Mouse (Mus musculus) hindbrain, embryonic 10.5 days (tissue): ENCODE data around the gene Naglu. TPM values are rescaled to one million over a fixed set of nuclear protein-coding genes. Genes with fewer than 3 reads are reported as not detected.
A peak's percentile ranks its signal among the peaks of the same experiment; 100 is the strongest.

Source experiments
- DNase-seq: peaks from one replicate; pipeline ENCODE4 v3.0.0-alpha.2; 2017; ENCODE audit warnings: low spot score
- H3K27ac ChIP-seq: fragments of 300-500 bp; sonication (generic); 2 replicates; pipeline ENCODE4 v1.5.1; 2016; ENCODE audit warnings: mild to moderate bottlenecking, moderate library complexity
- H3K27me3 ChIP-seq: fragments of 300-500 bp; sonication (generic); 2 replicates; pipeline ENCODE4 v1.6.1; 2016; ENCODE audit warnings: mild to moderate bottlenecking; ENCODE audit not compliant: poor library complexity, insufficient read depth, severe bottlenecking
- H3K36me3 ChIP-seq: fragments of 300-500 bp; sonication (generic); 2 replicates; pipeline ENCODE4 v1.6.1; 2016; ENCODE audit warnings: mild to moderate bottlenecking, moderate library complexity
- H3K4me1 ChIP-seq: fragments of 300-500 bp; sonication (generic); replicated peaks from 2 replicates; pipeline ENCODE4 v1.6.1; 2016; ENCODE audit warnings: mild to moderate bottlenecking
- H3K4me3 ChIP-seq: fragments of 300-500 bp; sonication (generic); 2 replicates; pipeline ENCODE4 v1.5.1; 2016; ENCODE audit warnings: mild to moderate bottlenecking, moderate library complexity
- H3K9me3 ChIP-seq: fragments of 300-500 bp; sonication (generic); 2 replicates; pipeline ENCODE4 v1.6.1; 2016; ENCODE audit warnings: mild to moderate bottlenecking, moderate library complexity
- WGBS: fragments of 180-500 bp; shearing (Covaris S2); methylation state at CpG from one replicate; pipeline ENCODE4 v1.1.7; 2016; 5-methylcytosine and 5-hydroxymethylcytosine counted together
- polyA plus RNA-seq: library from polyadenylated mRNA; unstranded; fragments of >200 nt; fragmentation: Nextera tagmentation; extraction: Ambion mirVana; gene quantifications from 2 replicates; pipeline ENCODE4 v1.2.1, GENCODE M21; 2016

The Naglu gene
- polyA plus RNA-seq, 1 experiment from 2014 or later: 12.9 TPM

GRCm38 (mm10) chr11:101060126-101060525 lies 9.7 kb upstream of the Naglu start:
- 73% methylated on average over 8 of the region's 8 CpGs for WGBS
- no peak for DNase-seq
- H3K4me3 ChIP-seq: no peak overlapping the region

GRCm38 (mm10) chr11:101061049-101061448 lies 8.8 kb upstream of the Naglu start:
- WGBS: 91% methylated on average over 5 of the region's 5 CpGs
- no peaks in the 10 kb centered on the region for H3K9me3 ChIP-seq
- H3K36me3 ChIP-seq: peaks cover 78% of the 10 kb centered on the region
- H3K27ac ChIP-seq: no peak overlapping the region
- peaks cover 33% of the 10 kb centered on the region for H3K4me1 ChIP-seq
- DNase-seq: no peak
- H3K4me3 ChIP-seq: no peak overlapping the region
- H3K27me3 ChIP-seq: no peaks in the 10 kb centered on the region

More at GRCm38 (mm10) chr11:101060126-101060525, 9.7 kb upstream of the Naglu start:
- Histone ChIP-seq H3K27me3 (no peaks in the 10 kb centered on the region), H3K4me1 (peaks cover 33% of the 10 kb centered on the region), H3K9me3 (no peaks in the 10 kb centered on the region), H3K27ac (peak overlapping the region; percentile 59; the same call in 1 of the 2 replicates), H3K36me3 (peaks cover 87% of the 10 kb centered on the region)

GRCm38 (mm10) chr11:101062165-101062884 lies 7.5 kb upstream of the Naglu start:
- Histone ChIP-seq H3K4me1 (peaks cover 44% of the 10 kb centered on the region), H3K4me3 (no peak overlapping the region), H3K9me3 (no peaks in the 10 kb centered on the region), H3K27me3 (no peaks in the 10 kb centered on the region), H3K36me3 (peaks cover 65% of the 10 kb centered on the region), H3K27ac (peak overlapping the region; percentile 59; the same call in 1 of the 2 replicates)
- 76% methylated on average over 12 of the region's 12 CpGs for WGBS
- no peak for DNase-seq

- H3K4me3 ChIP-seq: no peak overlapping the region
- peaks cover 1% of the 10 kb centered on the region; the same call in 1 of the 2 replicates for H3K27me3 ChIP-seq
- 79% methylated on average over 14 of the region's 14 CpGs for WGBS
- no peaks in the 10 kb centered on the region for H3K9me3 ChIP-seq
- peaks cover 44% of the 10 kb centered on the region for H3K4me1 ChIP-seq
- peak overlapping the region; percentile 68 for H3K27ac ChIP-seq
- no peak for DNase-seq
- peaks cover 57% of the 10 kb centered on the region for H3K36me3 ChIP-seq
Observed at GRCm38 (mm10) chr11:101062971-101063675, 6.7 kb upstream of the Naglu start.

- H3K27ac ChIP-seq: peak overlapping the region; percentile 68
- H3K4me1 ChIP-seq: peaks cover 39% of the 10 kb centered on the region
- peaks cover 8% of the 10 kb centered on the region; the same call in 1 of the 2 replicates for H3K27me3 ChIP-seq
- no peak overlapping the region for H3K4me3 ChIP-seq
- no peaks in the 10 kb centered on the region for H3K9me3 ChIP-seq
- WGBS: 71% methylated on average over 12 of the region's 12 CpGs
- DNase-seq: peak; percentile 27
- peaks cover 52% of the 10 kb centered on the region for H3K36me3 ChIP-seq
Observed at GRCm38 (mm10) chr11:101063676-101064327, 6.0 kb upstream of the Naglu start.

- DNase-seq: no peak
- Histone ChIP-seq H3K27me3 (peaks cover 9% of the 10 kb centered on the region; the same call in 1 of the 2 replicates), H3K9me3 (no peaks in the 10 kb centered on the region), H3K36me3 (peaks cover 45% of the 10 kb centered on the region), H3K27ac (peak overlapping the region; percentile 68; the same call in 1 of the 2 replicates), H3K4me3 (no peak overlapping the region), H3K4me1 (peaks cover 43% of the 10 kb centered on the region)
- 87% methylated on average over 4 of the region's 4 CpGs for WGBS
Observed at GRCm38 (mm10) chr11:101064462-101064861, 5.3 kb upstream of the Naglu start.

GRCm38 (mm10) chr11:101065002-101065401 lies 4.8 kb upstream of the Naglu start:
- DNase-seq: no peak
- Histone ChIP-seq H3K4me1 (peaks cover 41% of the 10 kb centered on the region), H3K4me3 (no peak overlapping the region), H3K9me3 (no peaks in the 10 kb centered on the region), H3K27me3 (peaks cover 9% of the 10 kb centered on the region; the same call in 1 of the 2 replicates), H3K36me3 (peaks cover 40% of the 10 kb centered on the region), H3K27ac (no peak overlapping the region)
- 92% methylated on average over 9 of the region's 9 CpGs for WGBS

GRCm38 (mm10) chr11:101066549-101067412 lies 3.0 kb upstream of the Naglu start:
- WGBS: 27% methylated on average over 18 of the region's 18 CpGs
- H3K27me3 ChIP-seq: peaks cover 22% of the 10 kb centered on the region
- peaks cover 23% of the 10 kb centered on the region for H3K36me3 ChIP-seq
- peak overlapping the region; percentile 50 for H3K4me3 ChIP-seq
- no peaks in the 10 kb centered on the region for H3K9me3 ChIP-seq
- peaks cover 49% of the 10 kb centered on the region for H3K4me1 ChIP-seq
- peak overlapping the region; percentile 69; the same call in 1 of the 2 replicates for H3K27ac ChIP-seq
- DNase-seq: peak; percentile 88

- Histone ChIP-seq H3K4me3 (peak overlapping the region; percentile 91), H3K27me3 (peaks cover 29% of the 10 kb centered on the region), H3K36me3 (0 out of 2 replicates have a peak, but pooled peaks cover 3% of the 10 kb centered on the region), H3K27ac (peak overlapping the region; percentile 90), H3K9me3 (no peaks in the 10 kb centered on the region), H3K4me1 (peaks cover 29% of the 10 kb centered on the region)
- under 1% methylated on average over 36 of the region's 36 CpGs for WGBS
- no peak for DNase-seq
Observed at GRCm38 (mm10) chr11:101070189-101070527, 346 bp downstream of the Naglu start.

GRCm38 (mm10) chr11:101070987-101071386 lies 1.2 kb downstream of the Naglu start:
- DNase-seq: no peak
- 77% methylated on average over 6 of the region's 6 CpGs for WGBS
- Histone ChIP-seq H3K27me3 (peaks cover 32% of the 10 kb centered on the region), H3K4me3 (peak overlapping the region; percentile 91), H3K4me1 (peaks cover 29% of the 10 kb centered on the region), H3K27ac (peak overlapping the region; percentile 40; the same call in 1 of the 2 replicates), H3K9me3 (no peaks in the 10 kb centered on the region), H3K36me3 (0 out of 2 replicates have a peak, but pooled peaks cover 3% of the 10 kb centered on the region)

GRCm38 (mm10) chr11:101071810-101072428 lies 2.1 kb downstream of the Naglu start:
- peaks cover 11% of the 10 kb centered on the region; the same call in 1 of the 2 replicates for H3K36me3 ChIP-seq
- WGBS: 70% methylated on average over 14 of the region's 14 CpGs
- H3K9me3 ChIP-seq: no peaks in the 10 kb centered on the region
- peaks cover 41% of the 10 kb centered on the region for H3K27me3 ChIP-seq
- H3K4me3 ChIP-seq: no peak overlapping the region
- no peak for DNase-seq
- H3K27ac ChIP-seq: no peak overlapping the region
- peaks cover 21% of the 10 kb centered on the region for H3K4me1 ChIP-seq
